Mouse (Mus musculus) megakaryocyte, embryonic 14.5 days (primary cell): ENCODE measurements around the gene Slc28a1.

Experiments
- FLI1 ChIP-seq: IDR thresholded peaks from 2 replicates; pipeline ENCODE4 v1.6.1; 2012; ENCODE audit warnings: low read length, inconsistent platforms, mixed read lengths
- GATA1 ChIP-seq: IDR thresholded peaks from 3 replicates; pipeline ENCODE4 v1.6.1; 2012; ENCODE audit warnings: mixed read lengths, low read length, inconsistent platforms, borderline replicate concordance

DNA sequence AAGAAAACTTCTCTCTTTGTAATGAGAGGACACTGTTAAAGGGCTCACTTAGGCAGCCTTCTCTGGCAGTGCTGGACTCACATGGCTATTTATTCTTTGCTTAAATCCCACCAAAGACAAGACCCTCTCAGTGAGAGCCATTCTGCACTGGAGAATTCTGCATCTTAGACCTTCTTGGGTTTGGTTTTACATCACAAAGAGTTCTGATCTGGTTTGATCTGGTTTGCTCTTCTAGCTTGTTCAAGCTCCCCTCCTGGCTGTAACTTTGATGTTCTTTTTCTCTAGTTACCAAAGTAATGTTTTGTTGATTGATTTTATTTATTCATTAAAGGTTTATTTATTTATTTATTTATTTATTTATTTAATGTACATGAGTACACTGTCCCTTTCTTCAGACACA is 68.6 kb downstream of the Slc28a1 start:
- TF ChIP-seq GATA1 (no peak), FLI1 (no peak)
